Mouse (Mus musculus): Measurements from ENCODE around the gene Scgb2b19.
"Not testable (repeated sequence)": the region's sequence is repeated elsewhere in the genome, so short reads cannot be mapped to it uniquely, and the experiment has no call there.

The Scgb2b19 gene

DNA sequence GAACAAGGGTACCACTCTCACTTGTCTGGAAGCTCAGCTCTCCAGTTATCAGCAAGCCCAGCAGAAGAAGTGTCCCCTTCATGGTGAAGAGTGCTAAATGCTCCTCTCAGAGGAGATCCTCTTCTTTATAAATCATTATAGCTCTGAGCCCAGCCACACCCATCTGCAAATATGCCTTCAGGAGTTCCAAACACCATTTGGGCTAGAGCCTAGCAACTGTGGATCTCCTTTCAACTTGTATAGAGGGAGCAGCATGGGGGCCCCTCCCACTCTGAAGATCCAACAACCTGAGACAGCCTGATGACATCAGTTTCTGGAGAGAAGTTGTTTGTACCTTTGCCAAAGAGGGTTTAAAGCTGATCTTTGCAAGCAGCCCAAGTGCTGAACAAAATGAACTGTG is at the start of gene Scgb2b19:
Gene Scgb2b19 (minus strand): TSS at position 101 of the 400 bp plus-strand sequence.
- not testable (repeated sequence) for DNase-seq (ENCODE audit: low read depth, low spot score)

DNA sequence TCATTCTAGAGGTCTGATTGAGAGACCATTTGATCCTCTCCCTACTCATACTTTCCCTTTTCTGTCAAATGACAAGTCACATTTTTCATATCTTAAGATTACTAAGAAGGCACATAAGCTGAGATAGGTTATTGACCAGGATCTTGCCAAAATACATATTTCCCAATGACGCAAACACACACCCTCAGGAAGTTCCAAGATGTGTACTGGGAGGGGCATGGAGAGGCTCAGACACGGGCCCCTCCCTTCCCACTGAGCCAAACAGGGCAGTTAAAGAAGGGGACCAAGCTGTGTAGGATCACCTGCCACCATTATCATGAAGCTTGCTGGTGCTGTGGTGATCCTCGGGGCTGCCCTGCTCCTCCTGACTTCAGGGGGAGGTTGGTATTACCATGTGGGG is 6.9 kb upstream of the Scgb2b19 start, which contains the start of gene Scgb1b19:
Gene Scgb1b19 (plus strand): TSS at position 301 of the 400 bp plus-strand sequence.
- DNase-seq (ENCODE audit: low read depth, low spot score), result not testable (repeated sequence)
